Mouse (Mus musculus): Measurements from ENCODE around the gene Zfp280d.

DNA sequence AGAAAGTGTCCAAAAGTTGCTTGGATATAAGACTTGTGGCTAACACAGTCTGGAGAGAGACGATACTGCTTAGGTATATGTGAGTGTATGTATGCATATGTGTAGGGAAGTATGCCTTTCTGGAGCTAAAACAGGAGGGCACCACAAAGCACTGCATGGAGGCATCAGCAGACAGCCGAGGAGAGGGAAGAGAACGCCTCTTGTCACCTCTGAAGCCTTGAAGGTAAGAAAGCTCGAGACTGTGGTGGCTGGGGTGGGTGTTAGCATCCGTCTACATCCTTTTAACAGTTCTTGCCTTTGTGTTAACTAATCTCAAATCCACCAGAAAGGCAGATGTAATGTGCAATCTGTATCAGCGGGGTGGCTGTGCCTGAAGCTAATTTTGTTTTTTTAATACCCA lies 128.8 kb downstream of the Zfp280d start:
- no peak for TF ChIP-seq CTCF (IDR thresholded peaks at IDR 0.05; ENCODE audit: borderline replicate concordance, insufficient read depth, low read length)
- no peak for TF ChIP-seq POLR2A (IDR thresholded peaks at IDR 0.05; ENCODE audit: low read depth, low read length)

All from embryonic fibroblast, embryonic 13.5 days (primary cell).